Mouse (Mus musculus) forebrain, embryonic 11.5 days (tissue): ENCODE data around the gene Rabepk. TPM values are rescaled to one million over a fixed set of nuclear protein-coding genes. Genes with fewer than 3 reads are reported as not detected.
"Not testable (repeated sequence)": the region's sequence is repeated elsewhere in the genome, so short reads cannot be mapped to it uniquely, and the experiment has no call there.

Source experiments
- ATAC-seq: fragments of 200-750 bp; cut with Nextera tagmentation; replicated peaks from 2 replicates; pipeline ENCODE4 v1.8.0; 2017; ENCODE audit warnings: moderate TSS enrichment; ENCODE audit not compliant: low FRiP score
- DNase-seq: peaks from one replicate; pipeline ENCODE4 v3.0.0-alpha.2; 2017; ENCODE audit warnings: low spot score
- H3K27ac ChIP-seq: fragments of 300-500 bp; sonication (generic); 2 replicates; pipeline ENCODE4 v1.5.1; 2014; ENCODE audit warnings: low read depth, low read length
- H3K27me3 ChIP-seq: fragments of 300-500 bp; sonication (generic); 2 replicates; pipeline ENCODE4 v1.6.1; 2014; ENCODE audit warnings: mild to moderate bottlenecking, low read length, mixed read lengths; ENCODE audit not compliant: control insufficient read depth, insufficient read depth
- H3K36me3 ChIP-seq: fragments of 300-500 bp; sonication (generic); 2 replicates; pipeline ENCODE4 v1.6.1; 2014; ENCODE audit warnings: mild to moderate bottlenecking, low read length, moderate library complexity, mixed read lengths; ENCODE audit not compliant: control insufficient read depth, insufficient read depth
- H3K4me1 ChIP-seq: fragments of 300-500 bp; sonication (generic); replicated peaks from 2 replicates; pipeline ENCODE4 v1.6.1; 2014; ENCODE audit warnings: low read length, mixed read lengths; ENCODE audit not compliant: control insufficient read depth, insufficient read depth
- H3K4me2 ChIP-seq: fragments of 300-500 bp; sonication (generic); 2 replicates; pipeline ENCODE4 v1.6.1; 2014; ENCODE audit warnings: low read depth, mild to moderate bottlenecking, low read length, moderate library complexity, mixed read lengths; ENCODE audit not compliant: severe bottlenecking
- H3K4me3 ChIP-seq: fragments of 300-500 bp; sonication (generic); 2 replicates; pipeline ENCODE4 v1.5.1; 2014; ENCODE audit warnings: low read depth, low read length
- H3K9ac ChIP-seq: fragments of 300-500 bp; sonication (generic); 2 replicates; pipeline ENCODE4 v1.6.1; 2014; ENCODE audit warnings: low read length
- H3K9me3 ChIP-seq: fragments of 300-500 bp; sonication (generic); 2 replicates; pipeline ENCODE4 v1.6.1; 2016; ENCODE audit warnings: low read length, mixed read lengths; ENCODE audit not compliant: control insufficient read depth
- WGBS: fragments of 180-500 bp; shearing (Covaris S2); extraction: QIAGEN DNeasy Blood & Tissue Kit; methylation state at CpG from one replicate; pipeline ENCODE4 v1.1.7; 2014; 5-methylcytosine and 5-hydroxymethylcytosine counted together
- polyA plus RNA-seq: library from polyadenylated mRNA; unstranded; fragments of >200 nt; fragmentation: Nextera tagmentation; extraction: Ambion mirVana; gene quantifications from 2 replicates; pipeline ENCODE4 v1.2.1, GENCODE M21; 2014

The Rabepk gene
- polyA plus RNA-seq, 1 experiment from 2014 or later = 29.9 TPM

DNA sequence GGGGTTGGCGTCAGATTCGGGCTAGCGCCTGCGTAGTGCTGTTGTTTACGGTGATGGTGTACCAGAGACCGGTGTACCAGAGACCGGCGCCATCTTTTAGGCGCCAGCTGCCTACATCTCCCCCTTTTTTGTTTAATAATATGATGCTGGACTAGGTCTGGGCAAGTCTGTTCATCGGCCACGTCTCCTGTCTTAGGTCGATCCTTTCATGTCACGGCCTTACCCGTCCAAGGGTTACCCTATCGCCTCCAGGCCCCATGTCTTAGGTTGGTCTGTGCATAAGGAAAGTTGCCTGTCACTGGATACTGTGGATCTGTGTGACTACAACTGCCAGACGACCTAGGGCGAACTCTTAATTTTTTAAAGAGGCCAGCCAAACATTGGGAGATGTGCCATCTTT is 30.4 kb upstream of the Rabepk start:
- not testable (repeated sequence) for H3K4me2 ChIP-seq, DNase-seq, ATAC-seq, H3K36me3 ChIP-seq, H3K9me3 ChIP-seq, H3K4me1 ChIP-seq, H3K9ac ChIP-seq, H3K27ac ChIP-seq, H3K4me3 ChIP-seq, H3K27me3 ChIP-seq
- WGBS = 96% methylated on average over 17 of the region's 17 CpGs

DNA sequence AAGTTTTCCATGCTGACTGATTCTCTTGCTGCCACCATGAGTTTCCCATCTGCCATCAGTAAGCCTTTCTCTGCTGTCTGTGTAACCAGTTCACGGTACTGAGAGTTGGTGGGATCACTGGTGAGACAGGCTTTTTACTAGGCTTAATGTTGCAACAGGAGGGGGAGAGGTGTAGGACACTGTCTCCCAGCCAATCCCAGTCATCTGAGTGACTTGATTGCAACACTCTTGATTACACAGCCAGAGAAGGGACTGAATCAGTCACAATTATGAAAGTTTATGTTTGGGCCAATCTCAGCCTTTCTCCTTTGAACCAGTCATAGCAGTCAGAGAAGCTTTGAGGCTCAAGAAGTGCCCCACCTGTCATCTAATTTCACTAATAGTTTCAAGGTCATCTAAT is 28.3 kb upstream of the Rabepk start:
- Histone ChIP-seq H3K4me3 (no peak overlapping the region), H3K9ac (no peak overlapping the region), H3K4me2 (no peak overlapping the region), H3K9me3 (no peaks in the 10 kb centered on the region), H3K36me3 (no peaks in the 10 kb centered on the region), H3K27ac (no peak overlapping the region), H3K27me3 (no peaks in the 10 kb centered on the region), H3K4me1 (peaks cover 3% of the 10 kb centered on the region)
- WGBS = 87% methylated on average over 1 of the region's 1 CpGs
- ATAC-seq = no peak
- DNase-seq = no peak

DNA sequence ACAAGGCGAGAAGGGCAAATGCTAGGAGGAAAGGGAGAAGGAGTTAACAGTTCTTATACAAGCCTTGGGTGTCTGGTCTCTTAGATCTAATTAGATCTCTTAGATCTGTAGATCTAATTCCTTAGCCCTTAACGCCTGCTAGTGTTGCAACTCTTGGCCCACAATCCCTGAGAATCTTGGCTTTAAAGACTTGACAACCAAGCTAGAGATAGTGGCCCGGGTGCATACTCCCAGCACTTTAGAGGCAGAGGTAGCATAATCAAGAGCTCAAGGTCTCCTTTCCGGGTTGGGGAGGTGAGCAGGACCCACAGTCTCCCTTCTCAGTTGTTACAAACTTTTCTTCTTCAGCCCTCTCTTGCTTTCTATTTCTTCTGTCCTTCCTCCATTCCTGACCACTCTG is 27.9 kb upstream of the Rabepk start:
- no peak for ATAC-seq
- Histone ChIP-seq H3K27ac (no peak overlapping the region), H3K4me3 (no peak overlapping the region), H3K9ac (no peak overlapping the region), H3K27me3 (no peaks in the 10 kb centered on the region), H3K4me1 (peaks cover 3% of the 10 kb centered on the region), H3K4me2 (no peak overlapping the region), H3K9me3 (no peaks in the 10 kb centered on the region), H3K36me3 (no peaks in the 10 kb centered on the region)
- DNase-seq = no peak
- WGBS = 95% methylated on average over 4 of the region's 4 CpGs

DNA sequence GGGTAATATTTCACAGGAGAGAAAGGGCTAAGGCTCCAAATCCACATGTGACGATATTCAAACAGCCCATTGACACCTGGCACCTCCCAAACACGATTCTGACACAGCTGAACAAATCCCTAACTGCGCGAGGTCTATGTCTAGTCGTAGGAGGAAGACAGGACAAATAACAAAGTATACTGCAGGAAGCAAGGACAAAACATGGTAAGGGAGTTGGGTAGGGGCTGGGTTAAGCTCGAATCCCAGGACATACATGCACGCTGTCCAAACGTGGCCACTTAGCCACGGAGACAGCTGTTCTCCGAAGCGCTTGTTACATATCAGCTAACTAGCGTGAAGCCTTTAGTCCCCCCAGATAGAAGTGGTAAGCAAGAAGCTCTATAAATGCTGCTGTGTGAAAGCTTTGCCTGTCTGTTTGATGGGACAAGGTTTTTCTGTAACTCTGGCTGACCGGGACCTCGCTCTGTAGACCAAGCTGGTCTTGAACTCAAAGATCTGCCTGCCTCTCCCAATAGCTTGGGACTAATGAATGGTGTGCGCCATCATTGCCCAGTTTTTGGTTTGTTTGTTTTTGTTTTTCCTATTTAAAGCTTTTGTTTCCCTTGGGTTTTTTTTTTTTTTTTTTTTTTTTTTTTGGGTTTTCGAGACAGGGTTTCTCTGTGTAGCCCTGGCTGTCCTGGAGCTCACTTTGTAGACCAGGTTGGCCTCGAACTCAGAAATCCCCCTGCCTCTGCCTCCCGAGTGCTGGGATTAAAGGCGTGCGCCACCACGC is 26.9 kb upstream of the Rabepk start:
- H3K27me3 ChIP-seq = no peaks in the 10 kb centered on the region
- H3K9me3 ChIP-seq = no peaks in the 10 kb centered on the region
- ATAC-seq (peak; percentile 27; the same call in 1 of the 2 replicates), DNase-seq (no peak)
- H3K4me1 ChIP-seq = peaks cover 3% of the 10 kb centered on the region
- peak overlapping the region; percentile 97 for H3K9ac ChIP-seq
- H3K4me3 ChIP-seq = peak overlapping the region; percentile 97
- 36% methylated on average over 20 of the region's 21 CpGs for WGBS
- no peaks in the 10 kb centered on the region for H3K36me3 ChIP-seq
- H3K4me2 ChIP-seq = peak overlapping the region; percentile 88
- H3K27ac ChIP-seq = no peak overlapping the region

DNA sequence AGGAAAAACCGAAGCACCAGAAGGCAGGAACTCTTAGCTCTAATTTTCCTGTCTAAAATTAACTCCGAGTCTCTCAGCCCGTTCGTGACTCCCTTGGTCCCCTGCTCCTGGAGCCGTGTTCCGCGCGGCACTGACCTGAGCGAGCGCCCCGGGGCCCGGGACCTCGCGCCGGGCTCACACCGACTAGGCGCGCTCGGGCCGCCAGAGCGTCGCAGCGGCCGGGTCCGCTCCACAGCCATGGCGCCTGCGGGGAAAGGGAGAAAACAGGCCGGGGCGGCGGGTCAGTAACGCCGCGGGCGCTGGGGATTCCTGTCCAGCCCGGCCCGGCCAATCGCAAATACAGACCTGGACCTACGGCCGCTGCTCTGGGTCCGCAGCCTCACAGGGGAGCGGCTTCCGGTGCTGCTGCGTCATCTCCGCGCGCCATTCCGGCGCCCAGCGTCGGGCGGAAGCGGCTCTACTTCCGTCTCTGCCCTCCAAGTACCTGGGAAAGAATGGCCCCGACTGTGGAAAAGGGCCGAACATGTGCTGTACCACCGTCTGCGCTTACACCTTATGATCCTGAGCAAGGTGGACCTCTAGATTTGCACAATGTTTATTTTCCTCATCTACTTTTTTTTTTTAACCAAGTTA is 26.2 kb upstream of the Rabepk start, which contains the start of gene Fbxw2:
Gene Fbxw2, minus strand, starts transcription at position 485 of the 633 bp plus-strand sequence.
- Histone ChIP-seq H3K27me3 (no peaks in the 10 kb centered on the region), H3K4me2 (peak within 1 kb of the TSS; percentile 88), H3K27ac (peak within 1 kb of the TSS; percentile 68), H3K9ac (peak within 1 kb of the TSS; percentile 97), H3K36me3 (no peaks in the 10 kb centered on the region), H3K4me3 (peak within 1 kb of the TSS; percentile 97), H3K4me1 (peaks cover 3% of the 10 kb centered on the region), H3K9me3 (no peaks in the 10 kb centered on the region)
- under 1% methylated on average over 56 of the region's 57 CpGs for WGBS
- peak; percentile 96 for DNase-seq
- ATAC-seq = peak; percentile 97

DNA sequence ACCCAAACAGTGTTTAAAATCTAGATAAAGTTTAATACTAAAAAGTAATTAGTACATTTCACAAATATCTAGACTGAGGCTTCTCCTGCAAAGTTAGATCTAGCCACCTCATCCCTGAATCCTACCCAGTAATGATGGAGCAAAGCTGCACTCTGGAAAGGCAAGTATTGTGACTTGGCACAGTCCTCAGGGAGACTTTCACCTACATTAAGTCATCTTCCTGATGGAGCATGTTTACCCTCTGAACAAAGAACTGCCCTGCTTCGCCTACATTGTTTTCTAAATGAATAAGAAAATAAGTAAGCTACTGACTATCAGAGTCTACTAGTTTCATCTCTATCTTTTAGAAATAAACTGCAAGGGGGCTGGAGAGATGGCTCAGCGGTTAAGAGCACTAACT is 18.8 kb upstream of the Rabepk start:
- Histone ChIP-seq H3K27ac (no peak overlapping the region), H3K36me3 (no peaks in the 10 kb centered on the region; the same call in 1 of the 2 replicates), H3K27me3 (no peaks in the 10 kb centered on the region), H3K9me3 (no peaks in the 10 kb centered on the region), H3K9ac (no peak overlapping the region), H3K4me1 (no peaks in the 10 kb centered on the region), H3K4me2 (no peak overlapping the region), H3K4me3 (no peak overlapping the region)
- ATAC-seq (no peak), DNase-seq (no peak)
- 92% methylated on average over 2 of the region's 2 CpGs for WGBS

DNA sequence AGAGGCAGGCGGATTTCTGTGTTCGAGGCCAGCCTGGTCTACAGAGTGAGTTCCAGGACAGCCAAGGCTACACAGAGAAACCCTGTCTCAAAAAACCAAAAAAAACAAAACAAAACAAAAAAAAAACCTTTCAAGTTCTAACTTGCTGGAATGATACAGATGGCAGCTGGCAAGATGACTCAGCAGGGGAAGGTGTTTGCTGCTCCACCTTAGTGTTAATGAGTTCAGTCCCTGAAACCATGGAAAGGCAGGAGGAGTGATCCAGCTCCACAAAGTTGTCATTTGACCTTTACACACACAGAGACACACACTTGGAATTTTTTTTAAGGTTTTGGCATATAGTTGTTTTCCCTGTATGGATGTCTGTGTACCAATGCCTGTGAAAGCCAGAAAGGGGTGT is 16.2 kb upstream of the Rabepk start:
- H3K4me1 ChIP-seq, H3K4me2 ChIP-seq, ATAC-seq, H3K4me3 ChIP-seq, H3K36me3 ChIP-seq, H3K9me3 ChIP-seq, H3K27me3 ChIP-seq, H3K27ac ChIP-seq, H3K9ac ChIP-seq, DNase-seq: not testable (repeated sequence)
- WGBS = 97% methylated on average over 2 of the region's 2 CpGs

DNA sequence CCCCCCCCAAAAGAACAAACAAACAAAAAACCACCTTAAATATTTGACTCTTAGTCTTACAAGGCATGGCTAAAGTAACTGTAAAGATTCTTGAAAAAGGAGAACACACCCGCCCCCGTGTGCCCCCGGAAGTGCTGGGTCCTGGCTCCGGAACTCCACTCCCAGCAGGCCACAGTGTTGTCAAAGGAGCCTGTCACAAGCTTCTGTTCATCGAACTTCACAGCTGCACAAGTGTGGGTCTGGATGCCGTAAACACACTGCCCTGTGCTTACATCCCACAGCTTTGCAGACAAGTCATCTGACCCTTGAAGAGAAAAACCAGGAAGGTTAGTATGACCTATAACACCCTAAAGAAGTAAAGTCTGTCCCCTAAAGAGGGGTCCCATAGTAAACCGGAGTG is 13.0 kb upstream of the Rabepk start:
- Histone ChIP-seq H3K4me1 (no peaks in the 10 kb centered on the region), H3K9ac (no peak overlapping the region), H3K27ac (no peak overlapping the region), H3K36me3 (no peaks in the 10 kb centered on the region), H3K4me3 (no peak overlapping the region), H3K4me2 (no peak overlapping the region), H3K27me3 (no peaks in the 10 kb centered on the region), H3K9me3 (no peaks in the 10 kb centered on the region)
- ATAC-seq = no peak
- DNase-seq = no peak
- WGBS = 87% methylated on average over 7 of the region's 7 CpGs
